Mouse (Mus musculus) intestine, postnatal 0 days (tissue): ENCODE results near the gene Cutc. TPM values are rescaled to one million over a fixed set of nuclear protein-coding genes. Genes with fewer than 3 reads are reported as not detected.

Experiments used
- ATAC-seq: fragments of 200-750 bp; cut with Nextera tagmentation; 2 replicates; pipeline ENCODE4 v1.8.0; 2017; ENCODE audit warnings: mild to moderate bottlenecking, moderate TSS enrichment, moderate library complexity
- H3K27ac ChIP-seq: fragments of 300-500 bp; sonication (generic); 2 replicates; pipeline ENCODE4 v1.5.1; 2014; ENCODE audit warnings: mild to moderate bottlenecking, low read depth, low read length, moderate library complexity
- H3K27me3 ChIP-seq: fragments of 300-500 bp; sonication (generic); replicated peaks from 2 replicates; pipeline ENCODE4 v1.6.1; 2014; ENCODE audit warnings: low read length, mixed read lengths; ENCODE audit not compliant: control insufficient read depth, insufficient read depth
- H3K36me3 ChIP-seq: fragments of 300-500 bp; sonication (generic); 2 replicates; pipeline ENCODE4 v1.6.1; 2014; ENCODE audit warnings: mild to moderate bottlenecking, moderate library complexity; ENCODE audit not compliant: control insufficient read depth, insufficient read depth
- H3K4me1 ChIP-seq: fragments of 300-500 bp; sonication (generic); replicated peaks from 2 replicates; pipeline ENCODE4 v1.6.1; 2014; ENCODE audit warnings: antibody characterized with exemption, low read length, mixed read lengths; ENCODE audit not compliant: control insufficient read depth, insufficient read depth
- H3K4me2 ChIP-seq: fragments of 300-500 bp; sonication (generic); replicated peaks from 2 replicates; pipeline ENCODE4 v1.6.1; 2014; ENCODE audit warnings: low read depth, mild to moderate bottlenecking, moderate library complexity
- H3K4me3 ChIP-seq: fragments of 300-500 bp; sonication (generic); 2 replicates; pipeline ENCODE4 v1.5.1; 2014; ENCODE audit warnings: low read depth, low read length
- H3K9ac ChIP-seq: fragments of 300-500 bp; sonication (generic); 2 replicates; pipeline ENCODE4 v1.6.1; 2014; ENCODE audit warnings: mild to moderate bottlenecking, low read depth, low read length
- H3K9me3 ChIP-seq: fragments of 300-500 bp; sonication (generic); 2 replicates; pipeline ENCODE4 v1.6.1; 2016; ENCODE audit warnings: mixed run types; ENCODE audit not compliant: control insufficient read depth
- CTCF ChIP-seq: sonication (generic); IDR thresholded peaks from 2 replicates; pipeline ENCODE4 v1.5.1; 2016; ENCODE audit warnings: low read depth, mild to moderate bottlenecking, control low read depth, antibody characterized with exemption, moderate library complexity
- WGBS: fragments of 180-500 bp; shearing (Covaris S2); extraction: QIAGEN DNeasy Blood & Tissue Kit; methylation state at CpG from one replicate; pipeline ENCODE4 v1.1.7; 2014; 5-methylcytosine and 5-hydroxymethylcytosine counted together
- polyA plus RNA-seq: library from polyadenylated mRNA; unstranded; fragments of >200 nt; fragmentation: Nextera tagmentation; extraction: Ambion mirVana; gene quantifications from 2 replicates; pipeline ENCODE4 v1.2.1, GENCODE M21; 2015

Gene Cutc
- polyA plus RNA-seq, 1 experiment from 2014 or later = 21.2 TPM

- 23% methylated on average over 6 of the region's 6 CpGs for WGBS
- Histone ChIP-seq H3K4me3 (no peak overlapping the region), H3K27me3 (no peaks in the 10 kb centered on the region)
These were observed 7.7 kb downstream of the Cutc start for GRCm38 (mm10) chr19:43760504-43760903.

GRCm38 (mm10) chr19:43761543-43762256 is 8.9 kb downstream of the Cutc start:
- TF ChIP-seq CTCF = peak; percentile 61
- no peaks in the 10 kb centered on the region for H3K9me3 ChIP-seq
- 0 out of 2 replicates have a peak overlapping the region, but pooled peaks have one; percentile 29 for H3K27ac ChIP-seq

More at GRCm38 (mm10) chr19:43760504-43760903, 7.7 kb downstream of the Cutc start:
- Histone ChIP-seq H3K27ac (no peak overlapping the region), H3K4me1 (no peaks in the 10 kb centered on the region), H3K9ac (no peak overlapping the region), H3K36me3 (peaks cover 10% of the 10 kb centered on the region; the same call in 1 of the 2 replicates), H3K9me3 (no peaks in the 10 kb centered on the region), H3K4me2 (no peak overlapping the region)
- TF ChIP-seq CTCF = peak; percentile 86
- ATAC-seq = no peak

GRCm38 (mm10) chr19:43762410-43762809 is 9.6 kb downstream of the Cutc start:
- Histone ChIP-seq H3K4me3 (no peak overlapping the region), H3K27ac (no peak overlapping the region), H3K27me3 (no peaks in the 10 kb centered on the region), H3K36me3 (peaks cover 10% of the 10 kb centered on the region; the same call in 1 of the 2 replicates), H3K9me3 (no peaks in the 10 kb centered on the region), H3K4me1 (no peaks in the 10 kb centered on the region), H3K9ac (no peak overlapping the region), H3K4me2 (no peak overlapping the region)
- ATAC-seq = no peak
- WGBS = 76% methylated on average over 2 of the region's 2 CpGs
- no peak for TF ChIP-seq CTCF

More at GRCm38 (mm10) chr19:43761543-43762256, 8.9 kb downstream of the Cutc start:
- Histone ChIP-seq H3K36me3 (peaks cover 10% of the 10 kb centered on the region; the same call in 1 of the 2 replicates), H3K4me2 (no peak overlapping the region), H3K27me3 (no peaks in the 10 kb centered on the region), H3K9ac (no peak overlapping the region), H3K4me1 (no peaks in the 10 kb centered on the region), H3K4me3 (no peak overlapping the region)
- ATAC-seq = peak; percentile 90

- Histone ChIP-seq H3K9ac (no peak overlapping the region), H3K36me3 (0 out of 2 replicates have a peak, but pooled peaks cover 4% of the 10 kb centered on the region), H3K4me1 (no peaks in the 10 kb centered on the region; the same call in 1 of the 2 replicates), H3K9me3 (no peaks in the 10 kb centered on the region), H3K27ac (no peak overlapping the region), H3K27me3 (no peaks in the 10 kb centered on the region), H3K4me3 (no peak overlapping the region), H3K4me2 (no peak overlapping the region)
- TF ChIP-seq CTCF = no peak
- 74% methylated on average over 5 of the region's 5 CpGs for WGBS
- ATAC-seq = no peak
These were observed 13.7 kb downstream of the Cutc start for GRCm38 (mm10) chr19:43766451-43766850.

GRCm38 (mm10) chr19:43767549-43768322 is 14.9 kb downstream of the Cutc start:
- no peak overlapping the region for H3K9ac ChIP-seq
- no peak for TF ChIP-seq CTCF
- H3K4me1 ChIP-seq = no peaks in the 10 kb centered on the region; the same call in 1 of the 2 replicates
- H3K27me3 ChIP-seq = no peaks in the 10 kb centered on the region
- no peak overlapping the region; the same call in 1 of the 2 replicates for H3K4me2 ChIP-seq
- H3K9me3 ChIP-seq = no peaks in the 10 kb centered on the region
- peak; percentile 97 for ATAC-seq
- WGBS = 33% methylated on average over 9 of the region's 9 CpGs
- no peak overlapping the region for H3K4me3 ChIP-seq
- H3K36me3 ChIP-seq = 0 out of 2 replicates have a peak, but pooled peaks cover 4% of the 10 kb centered on the region
- H3K27ac ChIP-seq = peak overlapping the region; percentile 78

GRCm38 (mm10) chr19:43769366-43769960 is 16.7 kb downstream of the Cutc start:
- Histone ChIP-seq H3K27me3 (no peaks in the 10 kb centered on the region), H3K4me3 (no peak overlapping the region), H3K4me1 (no peaks in the 10 kb centered on the region; the same call in 1 of the 2 replicates), H3K27ac (no peak overlapping the region), H3K9ac (no peak overlapping the region), H3K9me3 (no peaks in the 10 kb centered on the region), H3K36me3 (0 out of 2 replicates have a peak, but pooled peaks cover 4% of the 10 kb centered on the region), H3K4me2 (no peak overlapping the region)
- no peak for ATAC-seq
- no peak for TF ChIP-seq CTCF
- 60% methylated on average over 5 of the region's 5 CpGs for WGBS
